Mouse (Mus musculus): ENCODE results near the gene Trmt13. TPM values are rescaled to one million over a fixed set of nuclear protein-coding genes. Genes with fewer than 3 reads are reported as not detected.

The Trmt13 gene
- polyA plus RNA-seq, 1 experiment from 2014 or later: 24.8 TPM

GRCm38 (mm10) chr3:116646387-116646786 lies 32.0 kb upstream of the Trmt13 start:
- H3K27me3 ChIP-seq (ENCODE audit: insufficient read depth, poor library complexity, severe bottlenecking): no peaks in the 10 kb centered on the region
- 96% methylated on average over 1 of the region's 1 CpGs for WGBS
- H3K4me3 ChIP-seq: no peak overlapping the region
- H3K4me1 ChIP-seq: peaks cover 1% of the 10 kb centered on the region; the same call in 1 of the 2 replicates
- no peak overlapping the region for H3K27ac ChIP-seq
- DNase-seq (ENCODE audit: low spot score): no peak
- H3K9me3 ChIP-seq: no peaks in the 10 kb centered on the region
- H3K36me3 ChIP-seq: peaks cover 75% of the 10 kb centered on the region

- no peak for DNase-seq (ENCODE audit: low spot score)
- H3K4me3 ChIP-seq: no peak overlapping the region
- 87% methylated on average over 2 of the region's 2 CpGs for whole genome bisulfite sequencing
- no peaks in the 10 kb centered on the region for H3K4me1 ChIP-seq
- peaks cover 90% of the 10 kb centered on the region for H3K36me3 ChIP-seq
- no peaks in the 10 kb centered on the region for H3K9me3 ChIP-seq
- H3K27me3 ChIP-seq (ENCODE audit: insufficient read depth, poor library complexity, severe bottlenecking): no peaks in the 10 kb centered on the region
- no peak overlapping the region for H3K27ac ChIP-seq
Observed at GRCm38 (mm10) chr3:116642373-116642772, 28.0 kb upstream of the Trmt13 start.

- no peak for DNase-seq (ENCODE audit: low spot score)
- peaks cover 92% of the 10 kb centered on the region for H3K36me3 ChIP-seq
- H3K4me3 ChIP-seq: no peak overlapping the region
- no peaks in the 10 kb centered on the region for H3K27me3 ChIP-seq (ENCODE audit: insufficient read depth, poor library complexity, severe bottlenecking)
- 90% methylated on average over 6 of the region's 6 CpGs for WGBS
- H3K4me1 ChIP-seq: no peaks in the 10 kb centered on the region
- H3K9me3 ChIP-seq: no peaks in the 10 kb centered on the region
- H3K27ac ChIP-seq: no peak overlapping the region
Observed at GRCm38 (mm10) chr3:116641811-116642371, 27.5 kb upstream of the Trmt13 start.

GRCm38 (mm10) chr3:116640024-116640423 lies 25.6 kb upstream of the Trmt13 start:
- 74% methylated on average over 1 of the region's 1 CpGs for WGBS
- H3K27me3 ChIP-seq (ENCODE audit: insufficient read depth, poor library complexity, severe bottlenecking): no peaks in the 10 kb centered on the region
- peaks cover 90% of the 10 kb centered on the region for H3K36me3 ChIP-seq
- DNase-seq (ENCODE audit: low spot score): no peak
- H3K4me1 ChIP-seq: no peaks in the 10 kb centered on the region
- H3K9me3 ChIP-seq: no peaks in the 10 kb centered on the region
- H3K4me3 ChIP-seq: no peak overlapping the region
- no peak overlapping the region for H3K27ac ChIP-seq

GRCm38 (mm10) chr3:116638572-116638971 lies 24.2 kb upstream of the Trmt13 start:
- Histone ChIP-seq H3K36me3 (peaks cover 92% of the 10 kb centered on the region), H3K9me3 (no peaks in the 10 kb centered on the region), H3K27me3 (ENCODE audit: insufficient read depth, poor library complexity, severe bottlenecking) (no peaks in the 10 kb centered on the region), H3K4me3 (no peak overlapping the region), H3K4me1 (no peaks in the 10 kb centered on the region), H3K27ac (no peak overlapping the region)
- DNase-seq (ENCODE audit: low spot score): no peak
- 93% methylated on average over 7 of the region's 7 CpGs for WGBS

GRCm38 (mm10) chr3:116637693-116638476 lies 23.5 kb upstream of the Trmt13 start:
- Histone ChIP-seq H3K36me3 (peaks cover 92% of the 10 kb centered on the region), H3K27ac (no peak overlapping the region), H3K9me3 (no peaks in the 10 kb centered on the region), H3K4me3 (no peak overlapping the region), H3K27me3 (ENCODE audit: insufficient read depth, poor library complexity, severe bottlenecking) (no peaks in the 10 kb centered on the region), H3K4me1 (no peaks in the 10 kb centered on the region)
- WGBS: 83% methylated on average over 9 of the region's 9 CpGs
- no peak for DNase-seq (ENCODE audit: low spot score)

- WGBS: 73% methylated on average over 5 of the region's 5 CpGs
- H3K36me3 ChIP-seq: peaks cover 87% of the 10 kb centered on the region
- H3K4me1 ChIP-seq: no peaks in the 10 kb centered on the region
- H3K27me3 ChIP-seq (ENCODE audit: insufficient read depth, poor library complexity, severe bottlenecking): no peaks in the 10 kb centered on the region
- no peak overlapping the region for H3K27ac ChIP-seq
- DNase-seq (ENCODE audit: low spot score): no peak
- H3K9me3 ChIP-seq: no peaks in the 10 kb centered on the region
- H3K4me3 ChIP-seq: no peak overlapping the region
Observed at GRCm38 (mm10) chr3:116635799-116636198, 21.4 kb upstream of the Trmt13 start.

- 85% methylated on average over 8 of the region's 8 CpGs for WGBS
- Histone ChIP-seq H3K27me3 (ENCODE audit: insufficient read depth, poor library complexity, severe bottlenecking) (no peaks in the 10 kb centered on the region), H3K36me3 (peaks cover 82% of the 10 kb centered on the region), H3K4me3 (no peak overlapping the region), H3K27ac (no peak overlapping the region), H3K4me1 (peaks cover 6% of the 10 kb centered on the region; the same call in 1 of the 2 replicates), H3K9me3 (no peaks in the 10 kb centered on the region)
- DNase-seq (ENCODE audit: low spot score): no peak
Observed at GRCm38 (mm10) chr3:116634853-116635252, 20.5 kb upstream of the Trmt13 start.

- H3K9me3 ChIP-seq: no peaks in the 10 kb centered on the region
- no peak overlapping the region for H3K27ac ChIP-seq
- H3K4me1 ChIP-seq: peaks cover 6% of the 10 kb centered on the region; the same call in 1 of the 2 replicates
- DNase-seq (ENCODE audit: low spot score): no peak
- 92% methylated on average over 3 of the region's 3 CpGs for WGBS
- H3K27me3 ChIP-seq (ENCODE audit: insufficient read depth, poor library complexity, severe bottlenecking): no peaks in the 10 kb centered on the region
- H3K4me3 ChIP-seq: no peak overlapping the region
- H3K36me3 ChIP-seq: peaks cover 74% of the 10 kb centered on the region
Observed at GRCm38 (mm10) chr3:116634091-116634490, 19.7 kb upstream of the Trmt13 start.

GRCm38 (mm10) chr3:116632971-116633370 lies 18.6 kb upstream of the Trmt13 start:
- no peaks in the 10 kb centered on the region for H3K9me3 ChIP-seq
- 90% methylated on average over 3 of the region's 3 CpGs for WGBS
- no peak overlapping the region for H3K4me3 ChIP-seq
- no peak for DNase-seq (ENCODE audit: low spot score)
- peaks cover 6% of the 10 kb centered on the region; the same call in 1 of the 2 replicates for H3K4me1 ChIP-seq
- H3K27me3 ChIP-seq (ENCODE audit: insufficient read depth, poor library complexity, severe bottlenecking): no peaks in the 10 kb centered on the region
- no peak overlapping the region for H3K27ac ChIP-seq
- H3K36me3 ChIP-seq: peaks cover 66% of the 10 kb centered on the region

- Histone ChIP-seq H3K9me3 (no peaks in the 10 kb centered on the region), H3K36me3 (peaks cover 63% of the 10 kb centered on the region), H3K27me3 (ENCODE audit: insufficient read depth, poor library complexity, severe bottlenecking) (no peaks in the 10 kb centered on the region), H3K4me3 (no peak overlapping the region), H3K27ac (no peak overlapping the region), H3K4me1 (peaks cover 6% of the 10 kb centered on the region; the same call in 1 of the 2 replicates)
- no peak for DNase-seq (ENCODE audit: low spot score)
- 83% methylated on average over 1 of the region's 1 CpGs for WGBS
Observed at GRCm38 (mm10) chr3:116631459-116631858, 17.1 kb upstream of the Trmt13 start.

- H3K27ac ChIP-seq: no peak overlapping the region
- no peaks in the 10 kb centered on the region for H3K27me3 ChIP-seq (ENCODE audit: insufficient read depth, poor library complexity, severe bottlenecking)
- no peaks in the 10 kb centered on the region for H3K9me3 ChIP-seq
- 90% methylated on average over 7 of the region's 7 CpGs for WGBS
- peaks cover 53% of the 10 kb centered on the region for H3K36me3 ChIP-seq
- H3K4me3 ChIP-seq: no peak overlapping the region
- H3K4me1 ChIP-seq: no peaks in the 10 kb centered on the region
- no peak for DNase-seq (ENCODE audit: low spot score)
Observed at GRCm38 (mm10) chr3:116622641-116623040, 8.3 kb upstream of the Trmt13 start.

GRCm38 (mm10) chr3:116620636-116621370 lies 6.4 kb upstream of the Trmt13 start:
- 86% methylated on average over 7 of the region's 7 CpGs for WGBS
- Histone ChIP-seq H3K9me3 (no peaks in the 10 kb centered on the region), H3K27ac (no peak overlapping the region), H3K4me3 (no peak overlapping the region), H3K36me3 (peaks cover 54% of the 10 kb centered on the region), H3K27me3 (ENCODE audit: insufficient read depth, poor library complexity, severe bottlenecking) (no peaks in the 10 kb centered on the region), H3K4me1 (no peaks in the 10 kb centered on the region)
- no peak for DNase-seq (ENCODE audit: low spot score)

Measured in heart, embryonic 10.5 days (tissue).